Comparison of ENCODE assay signal across 24 mouse cellular contexts in the genomic region with DNA sequence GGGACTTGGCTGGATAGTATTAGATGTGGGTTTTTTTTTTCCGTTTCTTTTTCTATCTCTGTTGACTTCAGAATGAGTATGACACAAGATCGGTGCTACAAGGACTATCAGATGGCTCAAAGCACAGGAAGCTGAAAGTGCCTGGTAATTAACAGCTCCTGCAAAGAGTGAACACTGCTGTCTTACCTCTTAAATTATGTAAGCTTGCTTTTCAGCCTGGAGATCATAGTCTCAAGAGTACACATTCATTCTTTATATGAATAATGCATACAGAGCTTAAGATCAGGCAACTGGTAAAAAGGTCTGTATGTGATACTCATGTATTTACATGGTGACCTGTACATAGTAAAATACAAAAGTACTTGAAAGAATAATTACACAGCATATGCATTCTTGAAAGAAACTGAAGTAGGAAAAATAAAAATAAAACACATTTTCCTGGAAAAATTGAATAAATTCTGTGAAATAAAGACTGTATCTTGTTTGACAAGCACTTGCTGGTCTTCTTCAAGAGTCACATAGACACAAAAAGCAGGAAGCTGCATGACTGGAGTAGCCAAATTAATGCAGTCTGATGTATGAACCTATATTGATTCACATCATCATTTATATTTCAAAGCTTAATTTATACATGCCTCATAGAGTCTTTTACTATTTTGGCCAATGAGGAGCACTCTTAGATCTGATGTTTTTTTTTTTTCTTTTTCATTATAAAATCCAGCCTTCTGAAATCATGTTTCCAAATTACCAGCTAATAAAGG.
DNase-seq lines count a peak whose midpoint lies in the region; ATAC-seq and TF ChIP-seq lines count a peak whose summit lies in the region.
"Had no signal": no experiment of that assay in that cellular context is flagged by ENCODE, and none has a peak within 500 bp of the region (broad histone marks: within the 10 kb centered on the region; RNA-seq: fewer than 3 reads in every experiment).

No protein-coding gene starts in this region.

- H3K27me3 ChIP-seq in midbrain, embryonic 12.5 days, result no peaks in the 10 kb centered on the region
- no peaks in the 10 kb centered on the region for H3K27me3 ChIP-seq in midbrain, postnatal 0 days (ENCODE audit: insufficient read depth, low read length)
- no peaks in the 10 kb centered on the region for H3K27me3 ChIP-seq in midbrain, embryonic 13.5 days
- H3K27me3 ChIP-seq in midbrain, embryonic 16.5 days (ENCODE audit: control insufficient read depth, insufficient read depth, low read depth, low read length), result no peaks in the 10 kb centered on the region
- H3K27me3 ChIP-seq: forebrain, embryonic 13.5 days; heart, embryonic 13.5 days; hindbrain, embryonic 15.5 days had no signal

- DNase-seq in midbrain, postnatal 0 days (ENCODE audit: low spot score), result no peak
- DNase-seq in spleen, adult 18-20 months, result no peak
- no peak for DNase-seq in adrenal gland, postnatal 10 days
- DNase-seq in cerebellum, adult 9-10 months, result no peak
- DNase-seq: adrenal gland, adult 2 months; adrenal gland, postnatal 36 days; cerebellum, adult 11-12 months; cerebellum, adult 8-10 months; cerebellum, postnatal 14 days; gastrocnemius, postnatal 10 days; gastrocnemius, postnatal 36 days; heart, adult 2 months; heart, postnatal 14 days; heart, postnatal 4 days had no signal

- no peaks in the 10 kb centered on the region for H3K9me3 ChIP-seq in midbrain, embryonic 12.5 days
- no peaks in the 10 kb centered on the region for H3K9me3 ChIP-seq in midbrain, postnatal 0 days (ENCODE audit: low read length)
- no peaks in the 10 kb centered on the region for H3K9me3 ChIP-seq in midbrain, embryonic 13.5 days
- H3K9me3 ChIP-seq in midbrain, embryonic 16.5 days (replicated peaks; ENCODE audit: control insufficient read depth, low read length, poor library complexity, severe bottlenecking), result no peaks in the 10 kb centered on the region
- H3K9me3 ChIP-seq: forebrain, embryonic 10.5 days; forebrain, embryonic 13.5 days; heart, embryonic 10.5 days; hindbrain, embryonic 15.5 days had no signal

- no peaks in the 10 kb centered on the region for H3K36me3 ChIP-seq in midbrain, embryonic 12.5 days
- H3K36me3 ChIP-seq in midbrain, postnatal 0 days (ENCODE audit: insufficient read depth, low read length), result no peaks in the 10 kb centered on the region
- no peaks in the 10 kb centered on the region for H3K36me3 ChIP-seq in midbrain, embryonic 13.5 days
- no peaks in the 10 kb centered on the region for H3K36me3 ChIP-seq in midbrain, embryonic 16.5 days (ENCODE audit: control insufficient read depth, insufficient read depth, low read length)
- H3K36me3 ChIP-seq: forebrain, embryonic 10.5 days; heart, embryonic 10.5 days; heart, embryonic 13.5 days; hindbrain, embryonic 15.5 days had no signal

- no peak overlapping the region for H3K27ac ChIP-seq in midbrain, embryonic 12.5 days (replicated peaks)
- H3K27ac ChIP-seq in midbrain, postnatal 0 days (ENCODE audit: low read depth, low read length), result no peak overlapping the region
- no peak overlapping the region for H3K27ac ChIP-seq in midbrain, embryonic 13.5 days
- H3K27ac ChIP-seq in midbrain, embryonic 16.5 days (ENCODE audit: low read length), result no peak overlapping the region
- H3K27ac ChIP-seq: forebrain, embryonic 10.5 days; forebrain, embryonic 13.5 days; heart, adult 2 months; heart, embryonic 10.5 days; heart, embryonic 13.5 days; hindbrain, embryonic 15.5 days had no signal

- peak; percentile 88 for ATAC-seq in midbrain, embryonic 12.5 days (ENCODE audit: low FRiP score, low read depth)
- no peak for ATAC-seq in midbrain, postnatal 0 days (ENCODE audit: low FRiP score)
- peak; percentile 77 for ATAC-seq in midbrain, embryonic 13.5 days
- ATAC-seq in midbrain, embryonic 16.5 days, result peak; percentile 28; the same call in 1 of the 2 replicates
- ATAC-seq: CD4-positive, CD25-positive, alpha-beta regulatory T cell, adult 4 months; forebrain, embryonic 13.5 days; forebrain, embryonic 16.5 days had no signal

- 51% methylated on average over 2 of the region's 2 CpGs for WGBS in midbrain, embryonic 12.5 days
- 60% methylated on average over 2 of the region's 2 CpGs for WGBS in midbrain, postnatal 0 days
- WGBS in midbrain, embryonic 13.5 days, result 44% methylated on average over 2 of the region's 2 CpGs
- 41% methylated on average over 2 of the region's 2 CpGs for WGBS in midbrain, embryonic 16.5 days

- TF ChIP-seq CTCF in midbrain, postnatal 0 days (IDR thresholded peaks at IDR 0.05), result no peak

- H3K9ac ChIP-seq in midbrain, embryonic 12.5 days (replicated peaks), result no peak overlapping the region
- H3K9ac ChIP-seq in midbrain, postnatal 0 days (replicated peaks; ENCODE audit: low read length, poor library complexity, severe bottlenecking), result no peak overlapping the region
- H3K9ac ChIP-seq in midbrain, embryonic 13.5 days (replicated peaks), result no peak overlapping the region
- no peak overlapping the region for H3K9ac ChIP-seq in midbrain, embryonic 16.5 days (ENCODE audit: low read depth, low read length)
- H3K9ac ChIP-seq: forebrain, embryonic 13.5 days; heart, embryonic 13.5 days; hindbrain, embryonic 15.5 days had no signal

- no peak overlapping the region for H3K4me3 ChIP-seq in midbrain, embryonic 12.5 days
- H3K4me3 ChIP-seq in midbrain, postnatal 0 days (ENCODE audit: low read depth, low read length), result no peak overlapping the region
- H3K4me3 ChIP-seq in midbrain, embryonic 13.5 days (replicated peaks), result no peak overlapping the region
- no peak overlapping the region for H3K4me3 ChIP-seq in midbrain, embryonic 16.5 days (ENCODE audit: low read depth, low read length)
- H3K4me3 ChIP-seq: forebrain, embryonic 10.5 days; forebrain, embryonic 13.5 days; heart, adult 2 months; heart, embryonic 10.5 days; heart, embryonic 13.5 days; hindbrain, embryonic 15.5 days had no signal

- no peaks in the 10 kb centered on the region for H3K4me1 ChIP-seq in midbrain, embryonic 12.5 days
- H3K4me1 ChIP-seq in midbrain, postnatal 0 days (ENCODE audit: insufficient read depth, low read length), result no peaks in the 10 kb centered on the region
- H3K4me1 ChIP-seq in midbrain, embryonic 13.5 days (replicated peaks), result 0 out of 2 replicates have a peak, but pooled peaks cover 6% of the 10 kb centered on the region
- no peaks in the 10 kb centered on the region for H3K4me1 ChIP-seq in midbrain, embryonic 16.5 days (ENCODE audit: control insufficient read depth, insufficient read depth, low read length)
- H3K4me1 ChIP-seq: forebrain, embryonic 10.5 days; forebrain, embryonic 13.5 days; heart, embryonic 10.5 days; heart, embryonic 13.5 days; hindbrain, embryonic 15.5 days had no signal

- H3K4me2 ChIP-seq in midbrain, embryonic 12.5 days (replicated peaks), result no peak overlapping the region
- no peak overlapping the region for H3K4me2 ChIP-seq in midbrain, postnatal 0 days (ENCODE audit: low read depth, low read length, poor library complexity, severe bottlenecking)
- no peak overlapping the region for H3K4me2 ChIP-seq in midbrain, embryonic 13.5 days (replicated peaks)
- no peak overlapping the region for H3K4me2 ChIP-seq in midbrain, embryonic 16.5 days (ENCODE audit: low read length)
- H3K4me2 ChIP-seq: forebrain, embryonic 13.5 days; heart, embryonic 13.5 days; hindbrain, embryonic 15.5 days had no signal
